Mouse (Mus musculus) right cerebral cortex, postnatal 25 days (tissue): ENCODE data around the gene Pik3cg.

ENCODE experiments used
- DNase-seq: peaks from one replicate; pipeline ENCODE4 v3.0.0; 2022

Pik3cg gene

DNA sequence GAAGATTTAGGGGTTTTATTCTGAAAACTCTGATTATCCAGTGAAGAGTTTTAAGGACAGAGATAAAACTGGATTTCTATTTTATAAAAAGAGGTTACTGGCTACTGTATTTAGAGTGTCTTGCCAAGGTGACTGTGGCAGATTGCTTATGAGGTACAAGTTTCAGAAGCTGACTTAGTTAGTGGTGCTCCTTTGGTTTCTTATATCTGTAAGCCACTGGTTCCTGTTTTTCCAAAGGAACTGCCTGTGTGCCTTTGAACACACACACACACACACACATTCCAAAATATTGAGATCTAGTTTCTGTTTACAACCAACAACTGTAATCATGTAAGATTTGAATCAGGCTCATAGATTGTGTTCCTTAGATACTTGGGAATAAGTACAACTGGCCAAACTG, 66.7 kb downstream of the Pik3cg start:
- DNase-seq, result no peak

- no peak for DNase-seq
Measured at GRCm38 (mm10) chr12:32138831-32139230, 69.6 kb downstream of the Pik3cg start.

DNA sequence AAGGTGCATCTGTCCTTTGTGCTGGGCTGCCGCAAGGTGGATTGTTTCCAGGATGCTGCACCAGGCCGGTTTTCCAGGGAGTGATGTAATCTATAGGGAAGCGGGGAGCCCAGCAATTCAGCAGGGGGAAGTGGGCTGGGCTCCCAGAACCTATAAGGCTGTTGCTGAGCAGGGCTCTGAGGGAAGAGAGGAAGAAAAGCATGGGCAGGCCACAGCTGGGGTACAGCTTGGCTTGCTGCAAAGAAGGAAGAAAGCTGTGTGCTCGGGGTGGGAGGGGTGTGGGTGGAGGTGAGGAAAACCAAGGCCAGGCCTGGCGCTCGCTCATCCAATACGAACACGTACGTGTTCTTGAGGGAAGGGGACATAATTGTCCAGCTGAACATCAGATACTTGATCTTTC, 70.1 kb downstream of the Pik3cg start:
- peak; percentile 17 for DNase-seq

DNA sequence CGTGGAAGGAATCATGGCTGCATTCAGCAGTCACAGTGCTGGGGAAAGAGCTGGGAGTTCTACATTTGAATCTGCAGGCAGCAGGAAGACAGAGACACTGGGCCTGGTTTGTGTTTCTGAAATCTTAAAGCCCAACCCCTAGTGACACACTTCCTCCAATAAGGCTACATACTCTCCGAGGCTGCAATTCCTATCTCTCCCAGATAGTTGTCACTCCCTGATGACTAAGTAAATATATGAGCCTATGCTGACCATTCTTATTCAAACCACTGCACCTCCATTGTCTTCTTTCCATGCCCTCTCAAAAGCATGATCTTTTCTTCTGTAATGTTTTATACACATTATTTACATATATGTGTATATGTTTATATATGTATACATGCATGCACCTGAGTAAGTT, 70.9 kb downstream of the Pik3cg start:
- DNase-seq, result no peak

GRCm38 (mm10) chr12:32127599-32128507, 80.6 kb downstream of the Pik3cg start:
- DNase-seq, result no peak

- DNase-seq, result no peak
Measured at GRCm38 (mm10) chr12:32127158-32127557, 81.3 kb downstream of the Pik3cg start.

- DNase-seq, result no peak
Measured at GRCm38 (mm10) chr12:32124456-32124855, 84.0 kb downstream of the Pik3cg start.

DNA sequence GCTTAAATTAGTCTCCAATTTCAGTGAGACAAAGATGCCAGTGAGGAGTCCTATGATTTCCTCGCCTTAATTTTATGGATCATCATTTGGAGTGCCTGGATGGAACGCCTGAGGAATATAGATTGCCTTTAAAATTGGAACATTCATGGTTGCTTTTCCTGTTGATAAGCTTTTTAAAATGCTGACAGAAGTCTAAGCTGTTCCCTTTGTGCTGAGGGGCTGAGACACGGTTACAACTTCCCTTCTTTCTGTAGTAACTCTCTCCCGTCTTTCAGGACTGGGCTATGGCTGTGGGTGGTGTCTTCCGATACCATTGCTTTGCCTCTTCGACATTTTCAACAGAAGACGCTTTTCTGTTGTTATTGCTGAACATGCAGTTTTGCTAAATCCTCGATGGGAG, 84.4 kb downstream of the Pik3cg start:
- no peak for DNase-seq

- no peak for DNase-seq
Measured at GRCm38 (mm10) chr12:32123559-32123958, 84.9 kb downstream of the Pik3cg start.
